Mouse (Mus musculus) layer of hippocampus, postnatal 25 days (tissue): ENCODE results near the gene Sowaha. TPM values are rescaled to one million over a fixed set of nuclear protein-coding genes. Genes with fewer than 3 reads are reported as not detected.

ENCODE experiments used
- DNase-seq, 2 experiments: peaks; one replicate each; pipeline ENCODE4 v3.0.0; 2022; ENCODE audit warnings: mixed read lengths in 2 of 2, low spot score in 1 of 2; ENCODE audit errors: extremely low spot score in 1 of 2
- total RNA-seq, 2 experiments: library from RNA; stranded (reverse); gene quantifications; 2 replicates each; pipeline ENCODE4 v1.2.3; 2021

The Sowaha gene
- total RNA-seq: 100 to 1,000 TPM; 125 to 132 TPM

- DNase-seq: peak; percentile 58 to 66
Measured at GRCm38 (mm10) chr11:53479783-53480301, at the start of gene Sowaha, which contains the start of gene Gm9945. Gene Sowaha (minus strand): TSS chr11:53480274. Gene Gm9945 (plus strand): TSS chr11:53480166.

GRCm38 (mm10) chr11:53529253-53529557 lies 49.1 kb upstream of the Sowaha start:
- DNase-seq: no peak

- no peak for DNase-seq
Measured at GRCm38 (mm10) chr11:53528397-53529252, 48.6 kb upstream of the Sowaha start.

- DNase-seq: no peak
Measured at GRCm38 (mm10) chr11:53525461-53525860, 45.4 kb upstream of the Sowaha start.

- DNase-seq: peak in 1 of 2 experiments; percentile 46
Measured at GRCm38 (mm10) chr11:53524905-53525304, 44.8 kb upstream of the Sowaha start.

- no peak for DNase-seq
Measured at GRCm38 (mm10) chr11:53523545-53524405, 43.7 kb upstream of the Sowaha start.

GRCm38 (mm10) chr11:53522930-53523329 lies 42.9 kb upstream of the Sowaha start:
- no peak for DNase-seq

- DNase-seq: no peak
Measured at GRCm38 (mm10) chr11:53522362-53522761, 42.3 kb upstream of the Sowaha start.

- no peak for DNase-seq
Measured at GRCm38 (mm10) chr11:53521821-53522131, 41.7 kb upstream of the Sowaha start.

GRCm38 (mm10) chr11:53521120-53521820 lies 41.2 kb upstream of the Sowaha start:
- no peak for DNase-seq

GRCm38 (mm10) chr11:53520122-53520978 lies 40.3 kb upstream of the Sowaha start:
- DNase-seq: peak; percentile 40 to 48

- DNase-seq: peak; percentile 52 to 60
Measured at GRCm38 (mm10) chr11:53519207-53520121, 39.4 kb upstream of the Sowaha start, which contains the start of gene Sept8. Gene Sept8 (plus strand): TSS chr11:53519257.

- DNase-seq: no peak
Measured at GRCm38 (mm10) chr11:53518759-53519158, 38.7 kb upstream of the Sowaha start.

- no peak for DNase-seq
Measured at GRCm38 (mm10) chr11:53516775-53517627, 36.9 kb upstream of the Sowaha start.

GRCm38 (mm10) chr11:53510351-53510750 lies 30.3 kb upstream of the Sowaha start:
- DNase-seq: no peak

- DNase-seq: no peak
Measured at GRCm38 (mm10) chr11:53508591-53508990, 28.5 kb upstream of the Sowaha start.

- DNase-seq: no peak
Measured at GRCm38 (mm10) chr11:53508152-53508551, 28.1 kb upstream of the Sowaha start.
